Mouse (Mus musculus): ENCODE results near the gene Dpagt1. TPM values are rescaled to one million over a fixed set of nuclear protein-coding genes. Genes with fewer than 3 reads are reported as not detected.
"Not testable (repeated sequence)": the region's sequence is repeated elsewhere in the genome, so short reads cannot be mapped to it uniquely, and the experiment has no call there.

Dpagt1 gene
- polyA plus RNA-seq, 1 experiment: 47.9 TPM

DNA sequence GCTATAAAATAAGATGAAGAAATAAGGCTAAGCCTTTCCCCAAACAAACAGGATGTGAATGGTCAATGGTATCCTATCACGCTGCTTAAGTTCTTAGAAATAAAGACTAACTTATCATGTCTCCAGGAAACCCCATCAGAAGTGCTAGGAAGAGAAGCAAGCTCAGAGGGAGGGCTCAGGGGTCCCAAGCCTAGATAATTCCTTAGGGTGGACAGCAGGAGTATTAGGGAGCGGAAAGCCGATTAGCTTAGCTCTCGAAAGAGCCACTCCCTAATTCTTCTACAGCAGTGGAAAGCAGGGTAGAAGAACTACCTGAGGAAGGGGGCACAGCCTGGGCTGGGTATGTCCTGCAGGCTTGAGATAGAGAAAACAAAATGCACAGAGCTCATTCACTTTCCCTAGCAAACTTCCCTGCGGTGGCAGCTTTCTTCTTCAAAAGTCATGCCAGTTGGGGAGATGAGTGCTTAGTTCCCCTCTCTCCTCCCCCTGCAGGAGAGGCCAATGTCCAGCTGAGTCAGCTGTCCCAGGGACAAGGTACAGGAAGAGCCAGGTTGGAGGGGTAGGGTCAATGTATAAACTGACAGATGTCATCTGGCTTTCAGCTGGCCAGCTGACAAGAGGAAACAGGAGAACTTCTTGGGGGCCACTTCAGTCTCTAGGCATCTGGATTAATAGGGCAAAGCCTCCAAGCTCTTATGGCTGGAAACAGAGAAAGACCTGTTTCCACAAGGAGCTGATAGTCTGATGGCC is 7.6 kb upstream of the Dpagt1 start:
- WGBS: 90% methylated on average over 5 of the region's 5 CpGs
- Histone ChIP-seq H3K27ac (ENCODE audit: control insufficient read depth, insufficient read depth, low read length) (no peak overlapping the region), H3K27me3 (ENCODE audit: control insufficient read depth, insufficient read depth, low read length) (no peaks in the 10 kb centered on the region), H3K4me1 (replicated peaks; ENCODE audit: control insufficient read depth, insufficient read depth, low read length) (peaks cover 24% of the 10 kb centered on the region), H3K4me3 (ENCODE audit: control insufficient read depth, insufficient read depth, low read length) (peak overlapping the region; percentile 94; the same call in 1 of the 2 replicates), H3K36me3 (ENCODE audit: control insufficient read depth, insufficient read depth, low read length) (peaks cover 30% of the 10 kb centered on the region)
- TF ChIP-seq CTCF (IDR thresholded peaks at IDR 0.05; ENCODE audit: borderline replicate concordance, control insufficient read depth, extremely low read depth, insufficient read depth, low read length, poor library complexity) (no peak), POLR2A (IDR thresholded peaks at IDR 0.05; ENCODE audit: control insufficient read depth, extremely low read depth, insufficient read depth, low read length, poor library complexity) (no peak)
- no peak for DNase-seq

DNA sequence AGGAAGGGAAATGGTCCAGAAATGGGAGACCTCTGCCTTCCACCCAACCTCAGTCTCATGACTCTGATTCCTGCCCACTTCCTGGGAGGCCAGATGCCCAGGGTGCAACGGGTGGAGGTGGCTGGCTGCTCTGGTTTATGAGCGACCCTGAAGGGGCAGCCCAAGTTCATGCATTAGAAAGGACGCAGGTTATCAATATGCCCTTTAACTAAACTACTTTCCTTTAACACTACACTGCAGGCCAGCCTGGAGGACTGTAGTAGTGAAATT is 7.1 kb upstream of the Dpagt1 start:
- peaks cover 24% of the 10 kb centered on the region for H3K4me1 ChIP-seq (replicated peaks; ENCODE audit: control insufficient read depth, insufficient read depth, low read length)
- H3K27me3 ChIP-seq (ENCODE audit: control insufficient read depth, insufficient read depth, low read length): no peaks in the 10 kb centered on the region
- no peak for DNase-seq
- TF ChIP-seq POLR2A (IDR thresholded peaks at IDR 0.05; ENCODE audit: control insufficient read depth, extremely low read depth, insufficient read depth, low read length, poor library complexity) (no peak), CTCF (IDR thresholded peaks at IDR 0.05; ENCODE audit: borderline replicate concordance, control insufficient read depth, extremely low read depth, insufficient read depth, low read length, poor library complexity) (no peak)
- H3K27ac ChIP-seq (ENCODE audit: control insufficient read depth, insufficient read depth, low read length): no peak overlapping the region
- peaks cover 27% of the 10 kb centered on the region for H3K36me3 ChIP-seq (ENCODE audit: control insufficient read depth, insufficient read depth, low read length)
- 27% methylated on average over 3 of the region's 3 CpGs for WGBS
- peak overlapping the region; percentile 94 for H3K4me3 ChIP-seq (ENCODE audit: control insufficient read depth, insufficient read depth, low read length)

DNA sequence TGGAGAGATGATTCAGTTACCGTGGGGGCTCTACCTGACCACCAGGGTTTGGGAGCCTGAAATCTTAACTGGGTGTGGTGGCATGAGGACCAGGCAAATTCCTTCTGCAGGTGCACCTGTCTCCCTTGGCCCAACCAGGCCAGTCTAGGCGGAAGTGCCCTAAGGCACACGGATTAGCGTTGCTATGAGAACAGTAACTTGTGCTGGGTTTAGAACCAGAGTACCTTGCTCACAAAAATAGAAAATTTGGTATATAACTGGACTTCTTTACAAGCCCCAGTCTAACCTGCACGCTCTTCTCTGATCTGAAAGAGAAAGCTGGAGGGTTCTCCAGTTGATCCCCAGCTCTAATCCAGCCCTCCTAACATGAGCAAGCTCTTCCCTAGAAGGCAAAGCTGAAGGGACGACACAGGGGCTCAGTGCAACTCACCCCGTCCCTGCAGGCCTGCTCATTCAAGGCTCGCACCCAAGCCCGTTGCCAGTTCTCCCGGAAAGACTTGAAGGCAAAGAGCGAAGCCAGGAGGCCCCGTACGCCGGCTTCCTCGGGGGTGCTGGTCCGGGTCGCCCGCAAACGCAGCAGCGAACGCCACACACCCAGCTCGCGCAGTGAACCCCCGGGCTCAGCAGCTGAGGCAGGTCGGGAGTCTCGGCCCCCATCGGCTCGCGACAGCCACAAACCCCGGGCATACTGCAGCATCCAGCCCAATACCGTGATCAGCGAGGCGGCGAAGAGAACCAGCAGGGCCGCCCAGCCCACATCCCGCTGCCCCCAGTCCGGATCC is 6.5 kb upstream of the Dpagt1 start:
- peak; percentile 46 for DNase-seq
- Histone ChIP-seq H3K27me3 (ENCODE audit: control insufficient read depth, insufficient read depth, low read length) (no peaks in the 10 kb centered on the region), H3K36me3 (ENCODE audit: control insufficient read depth, insufficient read depth, low read length) (peaks cover 21% of the 10 kb centered on the region), H3K27ac (ENCODE audit: control insufficient read depth, insufficient read depth, low read length) (no peak overlapping the region), H3K4me1 (replicated peaks; ENCODE audit: control insufficient read depth, insufficient read depth, low read length) (peaks cover 24% of the 10 kb centered on the region), H3K4me3 (ENCODE audit: control insufficient read depth, insufficient read depth, low read length) (peak overlapping the region; percentile 94)
- 3% methylated on average over 37 of the region's 37 CpGs for WGBS
- TF ChIP-seq CTCF (IDR thresholded peaks at IDR 0.05; ENCODE audit: borderline replicate concordance, control insufficient read depth, extremely low read depth, insufficient read depth, low read length, poor library complexity) (no peak), POLR2A (IDR thresholded peaks at IDR 0.05; ENCODE audit: control insufficient read depth, extremely low read depth, insufficient read depth, low read length, poor library complexity) (no peak)

DNA sequence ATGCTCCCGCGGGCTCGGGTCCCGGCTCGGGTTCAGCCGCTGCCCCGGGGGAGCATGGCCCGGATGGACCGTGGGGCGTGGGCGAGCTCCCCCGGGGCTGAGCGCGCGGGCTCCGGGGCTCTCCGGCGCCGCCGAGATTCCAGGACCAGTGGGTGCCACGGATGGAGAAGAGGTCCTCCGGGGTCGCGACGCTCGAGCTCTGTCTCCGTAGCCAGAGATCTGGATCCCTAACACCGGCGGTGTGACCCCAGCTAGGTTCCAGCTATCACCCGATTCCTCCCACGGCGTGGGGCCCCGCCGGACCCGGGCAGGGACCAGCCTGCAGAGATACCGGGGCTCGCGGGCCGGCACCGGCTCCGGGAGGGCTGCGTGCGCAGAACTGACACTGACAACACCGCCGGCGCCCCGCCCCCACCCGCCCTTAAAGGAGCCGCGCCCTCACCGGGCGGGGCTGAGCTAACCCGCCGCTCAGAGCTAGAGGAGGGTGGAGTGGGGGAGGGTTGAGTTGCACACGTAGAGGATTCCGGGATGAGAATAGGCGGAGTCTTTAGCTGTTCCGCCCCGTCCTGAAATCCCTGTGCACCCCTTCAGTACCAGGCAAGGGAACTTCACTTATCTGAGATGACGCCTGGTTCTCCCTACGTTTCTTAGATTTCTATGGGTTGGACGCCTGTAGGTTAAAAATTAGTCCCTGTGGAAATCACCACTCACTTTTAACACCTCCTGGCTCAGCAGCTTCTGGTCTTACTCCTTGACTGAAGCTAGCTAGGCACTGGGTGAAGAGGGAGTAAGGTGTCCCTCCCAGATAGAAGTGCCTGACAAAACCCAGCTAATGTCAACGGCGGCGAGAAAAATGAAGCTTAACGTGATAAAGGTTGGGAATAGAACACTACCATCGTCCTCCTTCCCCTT is 5.7 kb upstream of the Dpagt1 start, which contains the start of gene C2cd2l:
C2cd2l (minus strand) TSS at position 399 of the 912 bp plus-strand sequence.
- WGBS: under 1% methylated on average over 66 of the region's 67 CpGs
- peak within 1 kb of the TSS; percentile 94 for H3K4me3 ChIP-seq (ENCODE audit: control insufficient read depth, insufficient read depth, low read length)
- no peak within 1 kb of the TSS for H3K27ac ChIP-seq (ENCODE audit: control insufficient read depth, insufficient read depth, low read length)
- peak; percentile 82 for DNase-seq
- peaks cover 24% of the 10 kb centered on the region for H3K4me1 ChIP-seq (replicated peaks; ENCODE audit: control insufficient read depth, insufficient read depth, low read length)
- H3K36me3 ChIP-seq (ENCODE audit: control insufficient read depth, insufficient read depth, low read length): peaks cover 13% of the 10 kb centered on the region
- TF ChIP-seq CTCF (IDR thresholded peaks at IDR 0.05; ENCODE audit: borderline replicate concordance, control insufficient read depth, extremely low read depth, insufficient read depth, low read length, poor library complexity) (0 out of 2 replicates have a peak, but pooled peaks have one; percentile 20), POLR2A (IDR thresholded peaks at IDR 0.05; ENCODE audit: control insufficient read depth, extremely low read depth, insufficient read depth, low read length, poor library complexity) (peak; percentile 55; the same call in 1 of the 2 replicates)
- no peaks in the 10 kb centered on the region for H3K27me3 ChIP-seq (ENCODE audit: control insufficient read depth, insufficient read depth, low read length)

DNA sequence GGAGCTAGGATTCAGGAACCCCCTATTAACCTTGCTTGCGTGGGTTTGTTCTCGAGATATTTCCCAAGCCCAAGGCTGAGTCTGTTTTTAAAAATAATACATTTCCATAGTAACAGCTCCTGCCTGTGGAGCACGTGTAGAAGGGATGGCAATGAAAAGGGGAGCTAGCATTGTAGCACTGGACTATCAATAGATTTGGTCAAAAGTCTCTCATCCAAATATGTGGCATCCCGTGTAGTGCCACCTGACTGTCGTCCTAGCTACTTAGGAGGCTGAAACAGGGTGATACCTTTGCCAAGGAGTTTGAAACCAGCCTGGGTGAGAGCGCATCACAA is 5.1 kb upstream of the Dpagt1 start:
- no peak for DNase-seq
- TF ChIP-seq CTCF (IDR thresholded peaks at IDR 0.05; ENCODE audit: borderline replicate concordance, control insufficient read depth, extremely low read depth, insufficient read depth, low read length, poor library complexity): no peak
- no peak for TF ChIP-seq POLR2A (IDR thresholded peaks at IDR 0.05; ENCODE audit: control insufficient read depth, extremely low read depth, insufficient read depth, low read length, poor library complexity)
- no peak overlapping the region for H3K4me3 ChIP-seq (ENCODE audit: control insufficient read depth, insufficient read depth, low read length)
- WGBS: 27% methylated on average over 6 of the region's 6 CpGs
- H3K27me3 ChIP-seq (ENCODE audit: control insufficient read depth, insufficient read depth, low read length): no peaks in the 10 kb centered on the region
- no peak overlapping the region for H3K27ac ChIP-seq (ENCODE audit: control insufficient read depth, insufficient read depth, low read length)
- H3K4me1 ChIP-seq (replicated peaks; ENCODE audit: control insufficient read depth, insufficient read depth, low read length): peaks cover 24% of the 10 kb centered on the region
- peaks cover 7% of the 10 kb centered on the region for H3K36me3 ChIP-seq (ENCODE audit: control insufficient read depth, insufficient read depth, low read length)

DNA sequence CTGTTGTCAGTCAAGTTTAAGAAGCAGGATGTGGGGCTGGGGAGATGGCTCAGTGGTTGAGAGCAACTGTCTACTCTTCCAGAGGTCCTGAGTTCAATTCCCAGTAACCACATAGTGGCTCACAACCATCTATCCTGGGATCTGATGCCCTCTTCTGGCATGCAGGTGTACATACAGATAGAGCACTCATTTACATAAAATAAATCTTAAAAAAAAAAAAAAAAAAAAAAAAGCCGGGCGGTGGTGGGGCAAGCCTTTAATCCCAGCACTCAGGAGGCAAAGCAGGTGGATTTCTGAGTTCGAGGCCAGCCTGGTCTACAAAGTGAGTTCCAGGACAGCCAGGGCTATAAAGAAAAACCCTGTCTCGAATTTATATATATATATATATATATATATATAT is 2.2 kb upstream of the Dpagt1 start:
- 78% methylated on average over 4 of the region's 4 CpGs for WGBS
- not testable (repeated sequence) for DNase-seq; H3K27ac ChIP-seq (ENCODE audit: control insufficient read depth, insufficient read depth, low read length); H3K36me3 ChIP-seq (ENCODE audit: control insufficient read depth, insufficient read depth, low read length); H3K27me3 ChIP-seq (ENCODE audit: control insufficient read depth, insufficient read depth, low read length); H3K4me3 ChIP-seq (ENCODE audit: control insufficient read depth, insufficient read depth, low read length)
- H3K4me1 ChIP-seq (replicated peaks; ENCODE audit: control insufficient read depth, insufficient read depth, low read length): peaks cover 28% of the 10 kb centered on the region
